Mouse (Mus musculus) erythroblast, adult 5-6 weeks (primary cell): Measurements from ENCODE around the gene Rab1a. TPM values are rescaled to one million over a fixed set of nuclear protein-coding genes. Genes with fewer than 3 reads are reported as not detected.
A peak's percentile ranks its signal among the peaks of the same experiment; 100 is the strongest.
"Not testable (repeated sequence)": the region's sequence is repeated elsewhere in the genome, so short reads cannot be mapped to it uniquely, and the experiment has no call there.

ENCODE experiments used
- ATAC-seq: replicated peaks from 2 replicates; pipeline ENCODE4 v1.8.0; 2016; ENCODE audit warnings: moderate number of reproducible peaks, mild to moderate bottlenecking, moderate TSS enrichment, inconsistent platforms; ENCODE audit not compliant: poor library complexity, low FRiP score, severe bottlenecking
- total RNA-seq, 2 experiments: library from RNA; stranded (forward) in 1 of 2; stranded (reverse) in 1 of 2; fragments of 150-400 nt in 1 of 2; fragments of 200-764, 138-1000 nt in 1 of 2; gene quantifications; 2 replicates each; pipeline versions ENCODE4 v1.2.3 to v1.2.4; 2015 to 2017; ENCODE audit warnings: low replicate concordance in 2 of 2

The Rab1a gene
- 68.5 and 87.2 TPM in 2 replicates for total RNA-seq (2015; ENCODE audit: low replicate concordance)
- total RNA-seq (2017; ENCODE audit: low replicate concordance): 49.2 and 74.0 TPM in 2 replicates

DNA sequence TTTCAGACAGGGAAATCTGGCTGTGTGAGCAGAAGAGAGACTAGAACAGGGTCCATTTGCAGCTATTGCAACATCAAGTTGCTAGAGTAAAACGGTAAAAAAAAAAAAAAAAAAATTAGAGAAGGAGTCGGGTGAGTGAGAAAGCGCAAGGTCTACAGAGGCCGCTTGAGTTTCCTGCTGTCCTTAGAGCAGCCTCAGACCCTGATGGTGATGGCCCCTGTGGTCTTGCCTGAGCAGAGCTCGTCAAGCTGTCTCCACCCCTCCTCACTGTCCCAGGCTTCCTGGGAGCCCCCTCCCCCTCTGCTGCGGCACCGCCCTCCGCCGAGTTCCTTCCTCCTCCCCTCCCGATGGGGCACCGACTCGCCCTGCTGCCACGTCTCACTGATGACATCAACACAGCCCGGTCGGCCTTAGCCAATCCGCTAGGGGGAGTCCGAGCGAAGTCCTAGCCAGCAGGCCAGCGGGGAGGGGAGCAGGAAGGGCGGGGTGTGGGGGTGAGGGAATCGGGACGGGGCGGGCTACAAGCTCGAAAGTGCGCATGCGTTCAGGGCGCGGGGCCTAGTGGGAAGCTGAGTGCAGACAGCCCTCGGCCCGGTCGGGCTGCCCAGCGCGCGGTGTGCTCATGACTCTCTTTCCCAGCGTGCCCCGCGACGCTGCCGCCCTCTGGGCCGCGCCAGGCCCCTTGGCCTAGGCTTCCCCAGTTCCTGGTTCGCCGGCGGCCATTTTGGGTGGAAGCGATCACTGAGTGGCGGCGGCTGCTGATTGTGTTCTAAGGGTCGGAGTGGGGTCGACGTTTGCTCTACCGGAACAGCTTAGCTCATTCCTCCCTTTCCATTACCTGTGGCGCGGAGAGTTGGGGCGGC lies at the start of gene Rab1a:
Gene Rab1a (plus strand): TSS at position 720 of the 863 bp plus-strand sequence.
- ATAC-seq: peak; percentile 91

DNA sequence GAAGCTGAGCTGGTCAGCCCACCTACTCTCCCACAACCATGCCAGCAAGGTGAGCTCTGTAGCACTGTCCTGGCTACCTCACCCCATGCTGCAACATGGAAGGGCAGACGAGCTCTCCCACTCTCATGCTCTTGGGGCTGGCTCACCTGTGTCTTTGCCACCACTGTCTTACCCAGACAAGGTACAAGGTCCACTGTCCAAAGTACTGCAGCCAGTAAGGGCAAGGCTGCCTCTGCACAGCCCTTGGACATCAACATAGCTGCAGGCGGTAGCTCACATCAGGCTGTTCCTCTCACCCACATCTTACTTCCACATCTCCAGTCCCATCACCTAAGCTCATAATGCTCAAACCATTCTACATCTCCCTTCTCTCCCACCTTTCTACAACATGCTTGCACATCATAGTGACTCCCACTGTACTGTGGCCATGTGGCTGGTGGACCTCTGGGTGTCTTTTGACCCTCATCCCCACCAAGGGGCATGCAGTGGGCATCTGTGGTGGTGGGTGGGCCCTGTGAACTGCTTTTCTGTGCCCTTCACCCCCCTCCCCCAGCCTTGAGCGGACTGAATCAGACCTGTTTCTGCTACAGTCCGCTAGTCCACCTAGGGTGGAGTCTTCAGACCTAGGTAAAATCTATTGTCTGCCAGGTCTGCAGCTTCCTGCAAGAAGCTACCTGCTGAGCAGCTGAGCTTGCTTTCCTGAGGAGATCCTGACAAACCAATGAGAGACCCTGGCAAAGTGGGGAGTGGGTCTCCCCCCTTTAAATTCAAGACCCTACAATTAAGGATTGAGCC lies 48.9 kb upstream of the Rab1a start:
- no peak for ATAC-seq

- not testable (repeated sequence) for ATAC-seq
Observed at GRCm38 (mm10) chr11:20153542-20153941, 47.7 kb upstream of the Rab1a start.

DNA sequence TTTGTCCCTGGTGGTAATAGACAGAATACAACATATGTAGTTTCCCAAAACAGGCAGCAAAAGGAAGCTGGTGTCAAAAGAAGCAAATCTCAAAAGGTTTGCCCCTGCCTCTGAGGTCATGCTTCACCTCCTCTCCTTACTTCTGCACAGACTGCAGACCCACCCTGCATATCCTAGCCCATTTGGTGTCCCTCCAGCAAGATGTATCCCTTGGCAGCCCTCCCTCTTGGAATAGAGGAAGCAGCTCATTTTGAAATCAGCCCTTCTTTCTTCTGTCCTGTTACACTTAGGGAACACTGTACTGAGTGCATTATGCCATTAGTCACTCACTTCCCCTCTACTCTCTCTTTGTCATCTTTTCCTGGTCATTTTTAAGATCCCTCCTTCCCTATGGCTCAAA lies 42.4 kb upstream of the Rab1a start:
- no peak for ATAC-seq

DNA sequence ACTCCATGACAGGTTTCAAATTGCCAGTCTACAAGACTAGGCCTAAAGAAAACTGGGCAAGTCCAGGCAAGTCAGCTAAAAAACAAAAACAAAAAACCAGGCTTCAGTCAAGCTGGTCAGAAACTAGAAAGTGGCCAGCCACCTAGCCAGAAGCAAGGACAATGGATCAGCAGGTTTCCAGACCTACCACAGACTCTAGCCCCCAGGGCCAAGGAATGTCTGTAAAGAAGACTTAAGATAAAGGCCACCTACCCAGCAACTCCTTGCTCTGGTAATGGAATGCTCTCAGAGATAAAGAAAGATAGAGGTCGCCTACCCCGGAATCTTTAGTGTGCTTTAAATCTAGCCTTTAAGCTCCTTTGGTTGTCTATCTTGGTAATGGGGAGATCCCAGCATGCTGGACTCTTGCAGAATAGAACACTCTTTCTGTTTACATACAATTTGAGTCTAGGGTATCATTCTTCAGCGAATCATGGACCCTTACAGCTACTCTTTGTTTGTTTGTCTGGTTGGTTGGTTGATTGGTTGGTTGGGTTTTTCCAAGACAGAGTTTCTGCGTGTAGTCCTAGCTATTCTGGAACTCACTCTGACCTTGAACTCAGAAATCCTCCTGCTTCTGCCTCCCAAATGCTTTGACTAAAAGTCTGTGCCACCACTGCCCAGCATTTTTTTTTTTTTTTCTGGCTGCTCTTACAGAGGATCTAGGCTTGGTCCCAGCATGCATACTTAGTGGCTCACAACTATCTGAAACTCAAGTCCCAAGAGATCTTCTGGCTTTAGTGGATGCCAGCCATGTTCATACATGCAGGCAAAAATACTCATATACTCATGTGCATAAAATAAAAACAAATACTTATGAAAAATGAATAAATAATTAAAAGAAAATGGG lies 36.0 kb upstream of the Rab1a start:
- ATAC-seq: no peak

- ATAC-seq: no peak
Observed at GRCm38 (mm10) chr11:20165991-20166390, 35.2 kb upstream of the Rab1a start.

DNA sequence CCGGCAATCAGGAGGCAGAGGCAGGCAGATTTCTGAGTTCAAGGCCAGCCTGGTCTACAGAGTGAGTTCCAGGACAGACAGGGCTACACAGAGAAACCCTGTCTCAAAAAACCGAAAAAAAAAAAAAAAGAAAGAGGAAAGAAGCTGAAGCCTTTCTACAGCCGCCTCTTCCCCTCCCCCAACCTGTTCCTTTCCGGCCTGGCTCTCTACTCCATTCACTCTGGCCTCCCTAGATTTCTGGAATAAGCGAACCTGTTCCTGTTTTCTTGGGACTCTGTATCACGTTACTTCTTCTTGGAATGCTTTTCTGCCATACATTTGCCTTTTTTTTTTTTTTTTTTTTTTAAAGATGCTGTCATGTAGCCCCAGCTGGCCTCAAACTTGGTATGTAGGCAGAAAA lies 34.8 kb upstream of the Rab1a start:
- not testable (repeated sequence) for ATAC-seq

DNA sequence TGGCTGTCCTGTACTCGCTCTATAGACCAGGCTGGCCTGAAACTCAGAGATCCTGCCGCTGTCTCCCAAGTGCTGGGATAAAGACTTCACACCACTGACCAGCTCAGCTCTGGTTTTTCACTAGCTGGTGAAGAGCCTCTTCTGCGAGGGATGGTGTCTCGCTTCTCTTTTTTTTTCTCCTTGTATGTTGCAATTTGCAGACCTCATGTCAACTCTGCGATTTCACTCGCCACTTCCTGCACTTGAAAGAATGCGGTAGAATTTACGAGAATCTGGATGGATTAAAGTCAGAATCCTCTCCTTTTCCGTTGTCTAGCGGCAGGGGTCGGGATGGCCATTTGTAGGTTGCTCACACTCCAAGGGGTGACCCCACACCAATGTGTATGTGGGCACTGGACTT lies 32.3 kb upstream of the Rab1a start:
- ATAC-seq: no peak

DNA sequence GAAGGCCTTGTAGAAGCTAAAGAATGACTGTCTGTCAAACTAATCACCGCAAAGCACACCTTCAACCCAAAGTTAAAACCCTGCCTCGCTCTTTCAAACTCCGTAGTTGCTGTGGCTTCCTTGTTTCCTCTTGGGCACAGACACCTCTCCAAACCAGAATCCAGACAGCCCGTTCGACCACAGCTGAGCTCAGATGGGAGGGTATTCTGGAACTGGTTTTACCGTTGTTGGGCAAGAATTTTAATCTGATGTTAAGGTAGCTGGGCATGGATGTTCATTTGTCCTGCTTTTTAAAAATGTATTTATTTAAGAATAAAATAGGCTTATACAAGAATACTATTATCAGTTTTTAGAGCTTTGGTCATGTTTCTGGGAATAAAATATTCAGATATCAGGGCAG lies 14.0 kb upstream of the Rab1a start:
- ATAC-seq: no peak

DNA sequence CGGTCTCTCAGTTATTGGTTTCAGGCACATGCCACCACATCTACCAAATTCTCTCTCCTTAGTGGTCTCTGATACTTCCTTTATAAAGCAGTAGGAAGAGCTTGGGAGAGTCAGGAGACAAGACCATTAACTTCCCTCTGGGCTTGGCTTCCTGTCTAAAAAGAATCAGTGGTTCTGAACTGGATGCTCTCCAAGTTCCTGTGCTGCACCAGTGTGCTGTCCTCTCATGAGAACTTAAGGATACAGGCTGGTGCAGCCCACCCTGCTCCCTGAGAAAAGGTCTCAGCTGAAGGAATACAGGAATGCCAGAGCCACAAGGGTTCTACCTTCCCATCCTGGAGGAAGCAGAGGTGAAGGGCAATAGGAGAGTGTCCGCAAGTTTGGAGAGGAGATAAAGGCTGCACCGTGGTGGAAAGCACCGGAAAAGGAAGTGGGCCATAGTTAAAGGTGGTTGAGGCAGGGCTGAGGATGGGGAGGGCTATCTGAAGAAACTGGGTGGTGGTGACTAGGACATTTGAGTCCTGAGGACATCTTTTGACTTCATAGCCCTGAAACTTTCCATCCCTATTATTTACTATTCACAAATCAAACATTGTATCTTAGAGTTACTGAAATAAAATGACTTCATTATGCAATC lies 8.0 kb upstream of the Rab1a start:
- ATAC-seq: no peak

- ATAC-seq: 0 out of 2 replicates have a peak, but pooled peaks have one; percentile 19
Observed at GRCm38 (mm10) chr11:20201661-20202101, 449 bp downstream of the Rab1a start.

DNA sequence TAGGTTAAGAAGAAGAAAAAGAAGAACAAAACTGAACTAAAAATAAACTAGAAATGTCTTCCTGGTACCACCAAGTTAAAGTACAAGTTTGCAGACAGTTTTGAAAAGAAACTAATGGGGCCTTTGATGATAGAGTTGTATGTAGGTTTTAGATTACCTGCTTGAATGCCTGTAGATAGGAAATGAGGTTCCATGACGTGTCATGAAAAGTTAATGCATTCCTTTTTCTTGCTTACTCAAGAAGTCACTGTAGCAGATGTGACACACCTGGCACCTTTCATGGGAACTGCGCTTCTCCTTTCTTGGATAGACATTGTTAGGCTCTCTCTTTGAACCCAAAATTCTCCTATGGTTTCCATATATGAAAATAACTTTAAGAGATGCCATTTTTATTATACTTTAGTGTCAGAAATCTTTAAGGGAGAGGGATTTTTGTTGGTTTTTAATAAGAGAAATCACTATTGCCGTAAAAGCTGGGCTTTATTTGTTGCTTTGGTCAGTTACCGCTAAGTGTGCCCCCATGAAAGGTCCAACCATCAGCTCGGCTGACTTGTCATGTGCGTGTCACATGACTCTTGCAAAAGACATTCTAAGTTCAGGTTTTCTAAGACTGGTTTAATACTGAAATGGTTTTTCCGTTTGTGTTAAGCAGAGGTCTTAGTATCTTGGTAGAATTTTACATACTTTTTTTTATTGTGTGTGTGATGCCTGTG lies 1.2 kb downstream of the Rab1a start:
- no peak for ATAC-seq

DNA sequence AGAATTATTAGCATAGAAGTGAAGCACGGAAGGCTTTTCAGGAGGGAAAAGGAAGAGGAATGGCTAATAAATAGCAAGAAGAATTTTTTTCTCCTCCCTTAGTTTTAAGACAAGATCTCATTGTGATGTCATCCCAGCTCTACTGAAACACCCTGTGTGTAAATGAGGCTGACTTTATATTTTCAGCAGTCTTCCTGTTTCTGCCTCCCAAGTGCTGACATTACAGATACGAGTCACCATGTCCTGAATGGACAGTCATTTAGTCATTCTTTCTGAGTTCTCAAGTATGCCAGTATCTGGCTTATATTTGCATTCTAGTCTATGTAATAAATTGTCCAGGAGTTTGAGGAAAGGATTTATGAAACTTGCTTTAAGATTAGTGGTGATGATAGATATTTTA lies 3.1 kb downstream of the Rab1a start:
- ATAC-seq: no peak

DNA sequence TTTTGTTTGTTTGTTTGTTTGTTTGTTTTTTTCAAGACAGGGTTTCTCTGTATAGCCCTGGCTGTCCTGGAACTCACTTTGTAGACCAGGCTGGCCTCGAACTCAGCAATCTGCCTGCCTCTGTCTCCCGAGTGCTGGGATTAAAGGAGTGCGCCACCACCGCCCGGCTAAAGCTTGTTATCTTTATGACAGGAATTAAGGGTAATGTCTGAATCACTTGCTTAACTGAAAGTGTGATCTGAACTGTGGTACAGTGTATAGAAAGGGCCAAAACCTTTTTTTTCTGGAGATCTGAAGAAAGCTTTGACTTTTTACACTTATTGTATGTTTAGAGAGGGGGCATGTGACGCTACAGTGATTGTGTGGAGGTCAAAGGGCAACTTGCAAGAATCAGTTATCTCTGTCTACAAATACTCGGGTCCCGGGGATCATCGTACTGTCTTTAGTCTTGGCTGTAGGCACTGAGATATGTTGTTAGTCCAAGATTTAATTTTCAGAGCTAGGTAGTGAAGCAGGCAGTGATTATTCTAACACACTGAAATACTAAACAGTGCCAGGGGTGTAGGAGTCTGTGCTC lies 3.7 kb downstream of the Rab1a start:
- ATAC-seq: no peak

GRCm38 (mm10) chr11:20205538-20205937 lies 4.3 kb downstream of the Rab1a start:
- no peak for ATAC-seq

DNA sequence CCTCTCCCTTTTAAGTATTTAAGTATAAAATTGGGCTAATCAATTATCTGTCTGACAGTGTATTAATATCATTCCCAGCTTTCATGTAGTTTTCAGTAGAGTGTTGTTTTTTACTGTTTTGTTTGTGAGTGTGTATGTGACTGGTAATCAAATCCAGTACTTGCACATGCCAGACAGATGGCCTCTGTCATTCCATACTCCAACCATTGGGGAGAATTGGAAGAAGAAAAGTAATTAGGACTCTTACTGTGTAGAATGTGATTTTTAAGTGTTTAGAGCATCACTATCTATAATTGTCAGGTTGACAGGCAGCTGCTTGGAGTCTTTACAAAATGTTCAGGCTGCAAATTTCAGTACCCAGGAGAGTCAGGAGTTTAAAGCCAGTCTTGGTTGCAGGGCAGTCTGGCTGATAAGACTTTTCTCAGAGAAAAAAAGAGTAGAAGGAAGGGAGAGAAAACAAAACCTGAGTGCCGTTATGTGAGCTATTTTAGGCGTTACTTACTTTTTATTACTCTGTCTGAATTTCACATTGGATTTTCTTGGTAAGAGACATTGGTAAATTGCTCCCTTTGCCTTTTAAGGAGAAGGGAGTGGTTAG lies 5.5 kb downstream of the Rab1a start:
- no peak for ATAC-seq

DNA sequence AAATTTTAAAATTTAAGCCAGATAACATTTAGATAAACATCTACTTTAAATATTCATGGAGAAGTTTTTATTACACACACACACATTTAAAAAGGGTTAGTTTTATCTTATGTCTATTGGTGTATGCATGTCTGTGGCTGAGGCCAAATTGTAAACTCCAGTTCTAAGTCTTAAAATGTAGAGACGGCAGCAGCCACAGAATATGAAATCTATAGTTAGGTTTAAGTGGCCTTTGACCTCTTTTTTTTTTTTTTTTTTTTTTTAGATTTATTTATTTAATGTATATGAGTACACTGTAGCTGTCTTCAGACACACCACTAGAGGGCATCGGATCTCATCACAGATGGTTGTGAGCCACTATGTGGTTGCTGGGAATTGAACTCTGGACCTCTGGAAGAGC lies 6.4 kb downstream of the Rab1a start:
- ATAC-seq: no peak

GRCm38 (mm10) chr11:20211838-20212237 lies 10.6 kb downstream of the Rab1a start:
- ATAC-seq: no peak
